Mouse (Mus musculus) embryonic stem cell, embryonic (primary cell): ENCODE measurements at regions not wholly inside any gene's neighbourhood (a gene's known extent, or its start where the extent isn't known, plus 50 kb on each side); places are given as distances from the start of the nearest gene placed in this dataset.
"Not testable (repeated sequence)": the region's sequence is repeated elsewhere in the genome, so short reads cannot be mapped to it uniquely, and the experiment has no call there.

Source experiments
- CTCF ChIA-PET, 4 experiments: fragments of 300-600 bp in 2 of 4; fragments of 350-600 bp in 2 of 4; sonication (Branson Sonifier 250); formaldehyde crosslinking; loops; one replicate each; lab custom pipeline; 2022; ENCODE audit warnings: inconsistent platforms in 2 of 4; lab: Charles Lee
- POLR2A ChIA-PET, 4 experiments: fragments of 300-600 bp in 2 of 4; fragments of 350-600 bp in 2 of 4; sonication (Branson Sonifier 250); formaldehyde crosslinking; loops; one replicate each; lab custom pipeline; 2022; ENCODE audit warnings: antibody characterized with exemption in 4 of 4, inconsistent platforms in 1 of 4; lab: Charles Lee

GRCm38 (mm10) chr16:57912001-57912400 is 157.5 kb upstream of the Col8a1 start:
- POLR2A ChIA-PET = no interaction called here
- CTCF ChIA-PET = interaction anchor here in 1 of 4 experiments (0.6 kb wide), 1 partner anchor 1653 kb away, joined by 6 read pairs; no protein-coding TSS in a partner anchor

GRCm38 (mm10) chr16:57914506-57914905 is 160.0 kb upstream of the Col8a1 start:
- POLR2A ChIA-PET = no interaction called here
- CTCF ChIA-PET = no interaction called here

GRCm38 (mm10) chr16:57915451-57915850 is 160.9 kb upstream of the Col8a1 start:
- POLR2A ChIA-PET = no interaction called here
- CTCF ChIA-PET = no interaction called here

- POLR2A ChIA-PET = no interaction called here
- CTCF ChIA-PET = no interaction called here
Observed at GRCm38 (mm10) chr16:57923447-57924129, 169.1 kb upstream of the Col8a1 start.

GRCm38 (mm10) chr16:57924130-57924495 is 169.6 kb upstream of the Col8a1 start:
- CTCF ChIA-PET = no interaction called here
- POLR2A ChIA-PET = no interaction called here

- CTCF ChIA-PET = no interaction called here
Observed at GRCm38 (mm10) chr16:57927816-57928215, 173.3 kb upstream of the Col8a1 start.

GRCm38 (mm10) chr16:57928301-57928700 is 173.8 kb upstream of the Col8a1 start:
- ChIA-PET CTCF (no interaction called here), POLR2A (no interaction called here)

More at GRCm38 (mm10) chr16:57927816-57928215, 173.3 kb upstream of the Col8a1 start:
- POLR2A ChIA-PET = no interaction called here

- ChIA-PET POLR2A (no interaction called here), CTCF (interaction anchor here in 1 of 4 experiments (0.5 kb wide), 1 partner anchor 47 kb away, joined by 3 read pairs; no protein-coding TSS in a partner anchor)
Observed at GRCm38 (mm10) chr16:57929151-57929764, 174.7 kb upstream of the Col8a1 start.

- ChIA-PET CTCF (interaction anchor here in 3 of 4 experiments (0.6 to 1.1 kb wide), 3 partner anchors 42 to 276 kb away, joined by 3 to 4 read pairs (median 3); no protein-coding TSS in a partner anchor), POLR2A (interaction anchor here in 2 of 4 experiments (0.8 kb wide), 2 partner anchors 13 to 201 kb away, joined by 3 read pairs; no protein-coding TSS in a partner anchor)
Observed at GRCm38 (mm10) chr16:57945404-57945803, 190.9 kb upstream of the Col8a1 start.

GRCm38 (mm10) chr16:57947309-57947708 is 192.8 kb upstream of the Col8a1 start:
- ChIA-PET CTCF (interaction anchor here in 1 of 4 experiments (0.6 kb wide), 1 partner anchor 60 kb away, joined by 3 read pairs; no protein-coding TSS in a partner anchor), POLR2A (no interaction called here)

- CTCF ChIA-PET = no interaction called here
- POLR2A ChIA-PET = no interaction called here
Observed at GRCm38 (mm10) chr16:57949680-57950079, 195.1 kb upstream of the Col8a1 start.

GRCm38 (mm10) chr16:57970956-57971355 is 216.4 kb upstream of the Col8a1 start:
- CTCF ChIA-PET = no interaction called here
- POLR2A ChIA-PET = no interaction called here

GRCm38 (mm10) chr16:57984111-57984510 is 229.6 kb upstream of the Col8a1 start:
- ChIA-PET CTCF (no interaction called here), POLR2A (no interaction called here)

- POLR2A ChIA-PET = interaction anchor here in 1 of 4 experiments (1.2 kb wide), 1 partner anchor 25 kb away, joined by 3 read pairs; no protein-coding TSS in a partner anchor
- CTCF ChIA-PET = no interaction called here
Observed at GRCm38 (mm10) chr16:58005740-58006139, 251.2 kb upstream of the Col8a1 start.

GRCm38 (mm10) chr16:58013557-58013956 is 259.0 kb upstream of the Col8a1 start:
- ChIA-PET CTCF (no interaction called here), POLR2A (interaction anchor here in 1 of 4 experiments (0.7 kb wide), 1 partner anchor 79 kb away, joined by 4 read pairs; no protein-coding TSS in a partner anchor)

GRCm38 (mm10) chr16:58027525-58027924 is 273.0 kb upstream of the Col8a1 start:
- CTCF ChIA-PET = no interaction called here
- POLR2A ChIA-PET = no interaction called here

GRCm38 (mm10) chr16:58028541-58028940 is 274.0 kb upstream of the Col8a1 start:
- CTCF ChIA-PET, POLR2A ChIA-PET: not testable (repeated sequence)

GRCm38 (mm10) chr16:58029674-58030073 is 275.1 kb upstream of the Col8a1 start:
- ChIA-PET CTCF (no interaction called here), POLR2A (no interaction called here)

- CTCF ChIA-PET = no interaction called here
- POLR2A ChIA-PET = interaction anchor here in 1 of 4 experiments (1.3 kb wide), 1 partner anchor 15 kb away, joined by 4 read pairs; no protein-coding TSS in a partner anchor
Observed at GRCm38 (mm10) chr16:58068654-58069271, 314.2 kb upstream of the Col8a1 start.

- ChIA-PET CTCF (no interaction called here), POLR2A (no interaction called here)
Observed at GRCm38 (mm10) chr16:58072441-58072840, 317.9 kb upstream of the Col8a1 start.
